Mouse (Mus musculus) kidney, embryonic 14.5 days (tissue): ENCODE results near the gene Pip5kl1. TPM values are rescaled to one million over a fixed set of nuclear protein-coding genes. Genes with fewer than 3 reads are reported as not detected.
A peak's percentile ranks its signal among the peaks of the same experiment; 100 is the strongest.

Source experiments
- ATAC-seq: fragments of 200-750 bp; cut with Nextera tagmentation; 2 replicates; pipeline ENCODE4 v1.8.0; 2017; ENCODE audit warnings: moderate number of reproducible peaks, mild to moderate bottlenecking, moderate TSS enrichment, moderate library complexity; ENCODE audit not compliant: low FRiP score, low TSS enrichment
- H3K27ac ChIP-seq: fragments of 300-500 bp; sonication (generic); 2 replicates; pipeline ENCODE4 v1.5.1; 2014; ENCODE audit warnings: low read depth, mild to moderate bottlenecking, low read length, moderate library complexity, mixed read lengths
- H3K27me3 ChIP-seq: fragments of 300-500 bp; sonication (generic); 2 replicates; pipeline ENCODE4 v1.6.1; 2014; ENCODE audit warnings: mild to moderate bottlenecking, low read length; ENCODE audit not compliant: control insufficient read depth, insufficient read depth
- H3K36me3 ChIP-seq: fragments of 300-500 bp; sonication (generic); 2 replicates; pipeline ENCODE4 v1.6.1; 2014; ENCODE audit warnings: low read length, mixed read lengths; ENCODE audit not compliant: control insufficient read depth, insufficient read depth
- H3K4me1 ChIP-seq: fragments of 300-500 bp; sonication (generic); 2 replicates; pipeline ENCODE4 v1.6.1; 2014; ENCODE audit warnings: low read length, mixed read lengths; ENCODE audit not compliant: control insufficient read depth, insufficient read depth
- H3K4me2 ChIP-seq: fragments of 300-500 bp; sonication (generic); replicated peaks from 2 replicates; pipeline ENCODE4 v1.6.1; 2014; ENCODE audit warnings: low read depth, mild to moderate bottlenecking, low read length
- H3K4me3 ChIP-seq: fragments of 300-500 bp; sonication (generic); 2 replicates; pipeline ENCODE4 v1.5.1; 2014; ENCODE audit warnings: mild to moderate bottlenecking, low read length
- H3K9ac ChIP-seq: fragments of 300-500 bp; sonication (generic); 2 replicates; pipeline ENCODE4 v1.6.1; 2014; ENCODE audit warnings: low read depth, mild to moderate bottlenecking, low read length, moderate library complexity
- H3K9me3 ChIP-seq: fragments of 300-500 bp; sonication (generic); 2 replicates; pipeline ENCODE4 v1.6.1; 2016; ENCODE audit warnings: low read length; ENCODE audit not compliant: control insufficient read depth
- WGBS: fragments of 180-500 bp; shearing (Covaris S2); extraction: QIAGEN DNeasy Blood & Tissue Kit; methylation state at CpG from one replicate; pipeline ENCODE4 v1.1.7; 2014; 5-methylcytosine and 5-hydroxymethylcytosine counted together
- polyA plus RNA-seq: library from polyadenylated mRNA; unstranded; fragments of >200 nt; fragmentation: Nextera tagmentation; extraction: Ambion mirVana; gene quantifications from 2 replicates; pipeline ENCODE4 v1.2.1, GENCODE M21; 2014

Pip5kl1 gene
- polyA plus RNA-seq, 1 experiment from 2014 or later: 2.3 TPM

DNA sequence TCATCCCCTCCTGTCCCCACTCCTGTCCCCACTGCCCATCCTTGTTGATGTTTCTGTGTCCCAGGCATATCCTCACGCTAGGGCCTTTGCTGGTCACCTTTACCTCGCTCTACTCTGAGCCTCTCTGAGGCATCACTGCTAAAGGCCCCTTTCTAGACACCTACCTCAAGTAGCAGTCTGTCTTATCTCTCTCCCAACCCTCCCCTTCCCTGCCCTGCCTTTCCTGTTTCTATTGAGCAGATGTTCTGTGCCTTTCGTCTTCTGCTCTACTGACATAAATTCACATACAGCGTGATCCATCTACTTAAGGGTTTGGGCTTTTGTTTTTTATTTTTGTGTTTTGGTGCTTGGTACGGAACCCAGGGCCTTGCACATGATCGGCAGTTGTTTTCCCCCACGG is 18.6 kb upstream of the Pip5kl1 start:
- WGBS: 81% methylated on average over 7 of the region's 7 CpGs
- H3K4me1 ChIP-seq: 0 out of 2 replicates have a peak, but pooled peaks cover 4% of the 10 kb centered on the region
- no peak overlapping the region for H3K4me2 ChIP-seq
- H3K4me3 ChIP-seq: no peak overlapping the region
- H3K9me3 ChIP-seq: no peaks in the 10 kb centered on the region
- peaks cover 17% of the 10 kb centered on the region for H3K36me3 ChIP-seq
- no peak overlapping the region for H3K27ac ChIP-seq
- ATAC-seq: no peak
- no peaks in the 10 kb centered on the region for H3K27me3 ChIP-seq
- no peak overlapping the region for H3K9ac ChIP-seq

DNA sequence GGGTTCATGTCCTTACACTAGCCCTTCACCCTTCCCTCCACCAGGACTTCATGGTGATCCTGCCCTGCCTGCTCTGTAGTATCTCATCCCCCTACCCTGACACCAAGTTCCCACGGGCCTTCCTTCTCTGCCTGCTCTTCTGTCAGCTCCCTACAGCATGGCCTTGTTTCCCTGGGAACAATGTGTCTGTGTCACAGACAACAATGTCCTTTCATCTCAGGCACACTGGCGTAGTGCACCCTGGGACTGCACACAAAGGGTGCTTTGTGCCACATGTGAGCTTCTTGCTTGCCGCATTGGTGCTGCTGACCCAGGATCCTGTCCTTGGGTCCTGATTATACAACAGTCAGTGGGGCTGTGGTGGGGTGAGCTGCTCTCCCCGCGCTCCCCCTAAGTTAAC is 15.0 kb upstream of the Pip5kl1 start:
- no peak overlapping the region for H3K27ac ChIP-seq
- H3K27me3 ChIP-seq: no peaks in the 10 kb centered on the region
- H3K9me3 ChIP-seq: no peaks in the 10 kb centered on the region
- 0 out of 2 replicates have a peak, but pooled peaks have one; percentile 28 for ATAC-seq
- H3K4me1 ChIP-seq: 0 out of 2 replicates have a peak, but pooled peaks cover 4% of the 10 kb centered on the region
- 67% methylated on average over 5 of the region's 5 CpGs for WGBS
- no peak overlapping the region for H3K4me2 ChIP-seq
- H3K9ac ChIP-seq: no peak overlapping the region
- H3K4me3 ChIP-seq: no peak overlapping the region
- peaks cover 38% of the 10 kb centered on the region for H3K36me3 ChIP-seq

DNA sequence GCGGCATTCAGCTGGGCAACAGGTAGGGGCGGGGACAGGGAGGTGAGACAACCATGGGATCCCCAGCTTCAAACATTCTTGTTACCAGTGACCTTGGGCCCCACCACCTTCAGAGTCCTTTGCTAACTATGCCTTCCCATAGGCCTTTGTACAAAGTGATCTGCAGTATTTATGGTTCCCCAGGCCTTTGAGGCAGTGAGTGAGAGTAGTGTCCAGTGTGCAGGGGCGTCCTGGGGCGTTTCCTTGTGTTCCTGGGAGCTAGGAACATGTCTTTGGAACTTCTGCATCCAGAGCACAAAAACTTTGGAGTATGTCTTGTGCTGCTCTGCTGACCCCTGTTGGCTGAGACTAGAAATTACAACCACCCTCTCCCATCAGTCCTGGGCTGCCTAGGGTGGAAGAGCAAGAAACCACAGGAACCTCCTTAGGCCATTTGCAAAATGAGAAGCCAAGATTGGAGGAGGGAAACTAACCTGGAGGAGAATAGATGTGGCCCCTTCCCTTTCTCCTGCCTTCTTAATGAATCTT is 8.0 kb upstream of the Pip5kl1 start:
- no peak overlapping the region for H3K27ac ChIP-seq
- no peaks in the 10 kb centered on the region for H3K9me3 ChIP-seq
- no peak overlapping the region for H3K4me2 ChIP-seq
- no peak overlapping the region for H3K9ac ChIP-seq
- H3K27me3 ChIP-seq: no peaks in the 10 kb centered on the region
- no peak for ATAC-seq
- H3K4me1 ChIP-seq: peaks cover 4% of the 10 kb centered on the region; the same call in 1 of the 2 replicates
- no peak overlapping the region for H3K4me3 ChIP-seq
- peaks cover 52% of the 10 kb centered on the region for H3K36me3 ChIP-seq
- WGBS: 48% methylated on average over 4 of the region's 4 CpGs

DNA sequence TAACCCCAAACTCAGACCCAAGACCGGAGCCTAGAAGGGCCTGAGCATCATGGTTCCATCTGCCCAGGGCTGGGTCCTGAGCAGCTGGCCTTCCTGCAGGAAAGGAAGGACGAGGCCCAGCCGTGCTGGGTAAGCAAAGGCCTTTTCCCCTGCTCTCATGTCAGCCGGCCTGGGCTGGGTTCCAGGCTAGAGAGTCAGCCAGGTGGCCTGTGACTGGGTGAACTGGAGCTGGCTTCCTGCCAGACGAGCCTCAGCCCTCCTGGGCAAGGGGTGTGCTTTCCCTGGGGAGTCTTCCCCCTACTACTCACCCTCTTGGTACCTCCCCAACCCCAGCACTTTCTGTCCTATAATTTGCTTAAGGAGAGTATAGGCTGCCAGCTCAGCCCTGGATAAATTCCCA is 6.4 kb upstream of the Pip5kl1 start:
- Histone ChIP-seq H3K36me3 (peaks cover 47% of the 10 kb centered on the region), H3K4me2 (no peak overlapping the region), H3K27ac (no peak overlapping the region), H3K4me1 (peaks cover 6% of the 10 kb centered on the region; the same call in 1 of the 2 replicates), H3K9me3 (no peaks in the 10 kb centered on the region), H3K9ac (no peak overlapping the region), H3K4me3 (no peak overlapping the region), H3K27me3 (no peaks in the 10 kb centered on the region)
- no peak for ATAC-seq
- 78% methylated on average over 5 of the region's 5 CpGs for WGBS

DNA sequence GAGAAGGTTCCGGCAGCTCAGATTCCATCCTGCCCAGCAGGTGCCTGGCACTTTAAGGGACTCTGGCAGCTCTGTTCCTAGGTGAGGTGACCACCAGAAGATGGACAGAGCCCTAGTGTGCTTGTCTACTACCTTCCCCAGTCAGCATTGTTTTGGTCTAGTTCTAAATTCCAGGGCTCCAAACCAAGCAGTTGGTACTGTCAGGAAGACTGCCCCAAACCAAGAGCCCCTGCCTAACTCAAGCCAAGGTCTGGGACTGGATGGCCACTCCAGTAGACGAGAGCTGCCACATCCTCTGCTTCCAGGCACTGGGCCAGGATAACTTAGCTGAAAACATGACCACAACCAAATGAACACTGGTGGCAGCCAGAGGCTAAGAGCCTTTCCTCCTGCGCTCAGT is 5.7 kb upstream of the Pip5kl1 start:
- Histone ChIP-seq H3K27me3 (no peaks in the 10 kb centered on the region), H3K36me3 (peaks cover 40% of the 10 kb centered on the region), H3K27ac (no peak overlapping the region), H3K4me3 (no peak overlapping the region), H3K4me1 (peaks cover 6% of the 10 kb centered on the region; the same call in 1 of the 2 replicates), H3K4me2 (no peak overlapping the region), H3K9ac (no peak overlapping the region), H3K9me3 (no peaks in the 10 kb centered on the region)
- no peak for ATAC-seq
- WGBS: 90% methylated on average over 3 of the region's 3 CpGs

DNA sequence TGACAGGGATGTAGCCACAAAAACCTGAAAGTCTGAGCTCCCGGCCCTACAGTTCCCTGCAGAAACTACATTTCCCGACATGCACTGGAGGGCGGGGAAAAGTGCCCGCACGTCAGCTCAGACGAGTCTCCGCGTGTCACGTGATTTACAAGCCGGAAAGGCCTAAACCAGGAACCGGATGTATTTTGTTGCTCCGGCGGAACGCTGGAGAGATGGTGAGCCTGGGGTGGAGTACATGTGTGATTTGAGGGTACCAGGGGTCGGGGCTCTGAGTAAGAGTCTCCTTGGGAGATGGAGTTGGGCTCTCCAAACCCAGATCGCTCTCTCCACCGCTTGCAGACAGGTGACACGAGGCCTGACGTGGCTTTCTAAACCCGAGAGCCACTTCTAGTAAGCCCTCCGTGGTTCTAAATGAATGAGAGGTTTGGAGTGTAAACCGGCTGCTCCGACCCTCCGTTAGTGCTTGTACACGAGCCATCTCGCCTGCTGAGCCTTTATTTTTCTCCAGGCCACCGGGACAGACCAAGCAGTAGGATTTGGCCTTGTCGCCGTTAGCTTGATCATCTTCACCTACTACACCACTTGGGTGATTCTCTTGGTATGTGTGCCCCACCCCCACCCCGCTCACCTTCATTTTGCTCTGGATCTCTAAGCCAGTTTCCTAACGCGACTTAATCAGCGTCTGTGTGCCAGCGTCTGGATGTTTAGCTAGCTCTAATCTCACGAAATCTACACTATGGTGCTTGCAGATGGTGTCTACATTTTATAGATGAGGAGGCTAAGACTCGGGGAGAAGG is 3.7 kb upstream of the Pip5kl1 start, which contains the start of gene Dpm2:
TSS of gene Dpm2 (plus strand) at position 161 of the 797 bp plus-strand sequence.
- H3K27me3 ChIP-seq: no peaks in the 10 kb centered on the region; the same call in 1 of the 2 replicates
- H3K9ac ChIP-seq: peak within 1 kb of the TSS; percentile 80
- peak within 1 kb of the TSS; percentile 42; the same call in 1 of the 2 replicates for H3K27ac ChIP-seq
- H3K36me3 ChIP-seq: peaks cover 21% of the 10 kb centered on the region
- peak within 1 kb of the TSS; percentile 85 for H3K4me2 ChIP-seq
- peak; percentile 81 for ATAC-seq
- peak within 1 kb of the TSS; percentile 86 for H3K4me3 ChIP-seq
- no peaks in the 10 kb centered on the region for H3K9me3 ChIP-seq
- WGBS: under 1% methylated on average over 36 of the region's 36 CpGs
- peaks cover 11% of the 10 kb centered on the region for H3K4me1 ChIP-seq

DNA sequence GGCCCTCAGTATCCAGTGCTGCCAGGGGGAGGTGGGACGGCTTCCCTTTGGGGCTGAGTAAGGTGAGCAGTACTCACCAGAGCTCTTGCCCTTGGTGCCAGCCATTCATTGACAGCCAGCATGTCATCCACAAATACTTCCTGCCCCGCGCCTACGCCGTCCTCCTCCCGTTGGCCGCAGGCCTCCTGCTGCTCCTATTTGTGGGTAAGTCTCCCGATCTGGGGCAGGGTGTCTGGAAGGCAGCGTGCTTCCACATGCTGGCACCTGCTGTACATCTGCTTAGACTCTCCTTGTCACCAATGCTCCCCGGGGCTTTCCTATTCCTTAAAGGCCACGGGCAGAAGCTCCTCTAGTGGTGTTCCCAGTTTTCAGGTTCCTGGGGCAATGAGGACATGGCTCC is 2.4 kb upstream of the Pip5kl1 start:
- H3K4me2 ChIP-seq: no peak overlapping the region
- no peak overlapping the region for H3K27ac ChIP-seq
- no peak overlapping the region for H3K9ac ChIP-seq
- no peaks in the 10 kb centered on the region; the same call in 1 of the 2 replicates for H3K27me3 ChIP-seq
- H3K36me3 ChIP-seq: peaks cover 11% of the 10 kb centered on the region
- no peak overlapping the region for H3K4me3 ChIP-seq
- H3K9me3 ChIP-seq: no peaks in the 10 kb centered on the region
- ATAC-seq: no peak
- peaks cover 11% of the 10 kb centered on the region for H3K4me1 ChIP-seq
- 92% methylated on average over 11 of the region's 11 CpGs for WGBS

DNA sequence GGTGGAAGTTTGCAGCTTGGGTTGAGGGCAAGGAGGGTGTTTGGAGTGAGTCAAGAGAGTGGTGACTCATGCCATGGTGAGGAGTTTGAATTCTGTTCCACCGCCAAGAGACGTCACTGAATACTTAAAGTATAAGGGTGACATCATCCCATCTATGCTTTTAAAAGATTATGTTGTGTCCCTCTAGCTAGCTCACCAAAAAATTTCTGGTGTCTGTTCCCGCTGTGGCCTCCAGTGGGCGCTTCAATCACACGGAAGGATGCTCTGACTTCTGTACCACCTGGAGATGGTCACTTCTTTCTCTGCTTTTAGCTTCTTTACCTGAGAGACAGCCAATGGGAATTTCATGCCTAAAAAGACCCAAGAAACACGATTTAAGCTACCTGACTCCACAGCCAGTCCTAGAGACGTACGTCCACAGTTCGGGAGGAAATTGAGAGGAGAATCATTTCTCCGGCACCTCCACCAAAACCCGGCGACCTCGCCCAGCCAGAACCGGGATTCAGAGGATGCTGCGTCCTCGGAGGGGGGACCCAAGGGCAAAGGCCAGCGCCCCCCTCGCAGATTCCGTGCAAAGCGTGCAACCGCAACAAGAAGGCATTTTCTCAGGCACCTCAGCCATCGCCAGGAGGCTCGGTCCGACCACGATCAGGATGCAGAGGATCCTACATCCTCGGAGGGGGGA is 446 bp downstream of the Pip5kl1 start:
- H3K9ac ChIP-seq: peak overlapping the region; percentile 38
- peak overlapping the region; percentile 79 for H3K4me2 ChIP-seq
- peak overlapping the region; percentile 37 for H3K4me3 ChIP-seq
- peaks cover 4% of the 10 kb centered on the region; the same call in 1 of the 2 replicates for H3K27me3 ChIP-seq
- peaks cover 11% of the 10 kb centered on the region for H3K4me1 ChIP-seq
- H3K36me3 ChIP-seq: no peaks in the 10 kb centered on the region
- WGBS: 2% methylated on average over 26 of the region's 26 CpGs
- ATAC-seq: no peak
- H3K27ac ChIP-seq: no peak overlapping the region
- H3K9me3 ChIP-seq: no peaks in the 10 kb centered on the region
